Mouse (Mus musculus): ENCODE results near the gene Izumo4. TPM values are rescaled to one million over a fixed set of nuclear protein-coding genes. Genes with fewer than 3 reads are reported as not detected.
A peak's percentile ranks its signal among the peaks of the same experiment; 100 is the strongest.

Gene Izumo4
- polyA plus RNA-seq, 1 experiment from 2014 or later, result 10.5 TPM

DNA sequence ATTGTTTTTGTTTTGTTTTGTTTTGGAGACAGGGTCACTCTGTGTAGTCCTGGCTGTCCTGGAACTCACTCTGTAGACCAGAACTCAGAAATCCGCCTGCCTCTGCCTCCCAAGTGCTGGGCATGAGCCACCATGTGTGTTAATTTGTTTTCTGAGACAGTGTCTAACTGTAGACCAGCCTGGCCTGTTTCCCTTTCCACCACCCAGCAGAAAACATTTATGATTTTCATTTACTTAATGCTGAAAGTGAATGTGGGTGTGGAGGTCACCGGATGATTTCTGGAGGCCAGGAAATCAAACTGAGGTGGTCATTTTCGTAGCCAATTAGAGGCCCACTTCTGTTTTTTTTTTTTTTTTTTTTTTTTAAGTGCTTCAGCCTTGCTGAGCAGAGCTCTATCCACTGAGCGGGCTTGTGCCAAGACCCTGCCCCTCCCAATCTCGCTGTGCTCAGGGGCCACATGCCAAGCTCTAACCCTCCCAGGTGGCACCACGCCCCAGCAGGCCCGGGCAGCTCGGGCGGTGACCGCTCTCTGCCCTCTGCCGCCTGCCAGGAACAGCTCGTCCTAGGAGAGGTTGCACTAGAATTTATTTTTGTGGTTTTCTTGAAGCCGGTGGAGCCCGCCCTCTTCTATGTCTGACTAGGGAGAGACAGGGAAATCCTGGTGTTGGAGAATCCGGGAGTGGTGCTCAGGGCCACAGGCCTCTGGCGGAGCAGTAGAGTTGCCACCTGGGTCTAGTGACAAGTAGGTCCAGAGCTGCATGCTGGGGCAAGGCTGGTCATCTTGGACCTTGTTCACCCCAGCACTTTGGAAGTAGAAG lies 37.6 kb upstream of the Izumo4 start:
- H3K4me3 ChIP-seq, result peak overlapping the region; percentile 37
- WGBS, result 43% methylated on average over 16 of the region's 16 CpGs
- H3K27ac ChIP-seq (replicated peaks), result peak overlapping the region; percentile 71
- H3K27me3 ChIP-seq (replicated peaks; ENCODE audit: low read depth, poor library complexity, severe bottlenecking), result no peaks in the 10 kb centered on the region
- DNase-seq (ENCODE audit: low spot score), result peak; percentile 38
- no peaks in the 10 kb centered on the region for H3K9me3 ChIP-seq
- H3K36me3 ChIP-seq (replicated peaks), result peaks cover 43% of the 10 kb centered on the region
- peaks cover 45% of the 10 kb centered on the region for H3K4me1 ChIP-seq

DNA sequence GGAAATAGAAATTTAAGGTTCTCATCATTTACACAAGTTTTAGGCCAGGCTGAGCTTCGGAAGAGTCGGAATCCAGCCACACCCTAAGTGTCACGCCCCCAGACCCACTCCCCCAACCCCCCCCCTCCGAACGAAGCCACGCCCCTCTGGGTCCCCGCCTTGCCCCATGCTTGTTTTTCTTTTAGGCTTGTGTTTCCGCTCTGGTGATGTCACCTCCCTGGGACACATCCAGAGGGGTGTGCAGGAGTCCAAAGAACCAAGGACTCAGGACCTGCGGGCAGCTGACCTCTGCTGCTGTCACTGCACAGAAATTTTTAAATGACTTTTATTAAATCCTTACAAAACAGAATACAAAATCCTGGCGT lies 37.0 kb upstream of the Izumo4 start:
- WGBS, result 14% methylated on average over 10 of the region's 10 CpGs
- H3K4me3 ChIP-seq, result peak overlapping the region; percentile 37
- H3K36me3 ChIP-seq (replicated peaks), result peaks cover 49% of the 10 kb centered on the region
- H3K27me3 ChIP-seq (replicated peaks; ENCODE audit: low read depth, poor library complexity, severe bottlenecking), result no peaks in the 10 kb centered on the region
- H3K9me3 ChIP-seq, result no peaks in the 10 kb centered on the region
- DNase-seq (ENCODE audit: low spot score), result peak; percentile 56
- peaks cover 45% of the 10 kb centered on the region for H3K4me1 ChIP-seq
- H3K27ac ChIP-seq (replicated peaks), result peak overlapping the region; percentile 71; the same call in 1 of the 2 replicates

DNA sequence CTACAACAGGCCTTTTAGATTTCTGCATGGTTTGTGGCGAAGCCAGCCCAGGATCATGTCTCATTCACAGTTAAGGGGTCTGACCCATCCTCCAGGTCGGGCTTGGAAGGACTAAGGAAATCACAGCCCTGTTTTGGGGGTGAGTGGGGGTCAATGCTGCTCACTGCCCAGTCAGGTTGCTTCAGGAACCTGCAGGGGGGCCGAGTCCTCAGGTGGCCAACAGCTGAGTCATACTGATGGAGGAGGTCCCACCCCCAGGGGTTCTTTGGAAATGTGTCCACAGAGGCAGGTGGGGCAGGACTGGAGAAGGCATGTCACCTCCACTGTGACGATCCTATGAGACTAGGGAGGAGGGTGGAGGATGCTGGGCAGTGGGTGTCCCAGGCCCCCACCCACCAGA lies 36.5 kb upstream of the Izumo4 start:
- H3K27ac ChIP-seq (replicated peaks), result 0 out of 2 replicates have a peak overlapping the region, but pooled peaks have one; percentile 1
- H3K4me3 ChIP-seq, result peak overlapping the region; percentile 37; the same call in 1 of the 2 replicates
- no peaks in the 10 kb centered on the region for H3K27me3 ChIP-seq (replicated peaks; ENCODE audit: low read depth, poor library complexity, severe bottlenecking)
- peaks cover 45% of the 10 kb centered on the region for H3K4me1 ChIP-seq
- peaks cover 54% of the 10 kb centered on the region for H3K36me3 ChIP-seq (replicated peaks)
- H3K9me3 ChIP-seq, result no peaks in the 10 kb centered on the region
- WGBS, result 76% methylated on average over 4 of the region's 4 CpGs
- no peak for DNase-seq (ENCODE audit: low spot score)

DNA sequence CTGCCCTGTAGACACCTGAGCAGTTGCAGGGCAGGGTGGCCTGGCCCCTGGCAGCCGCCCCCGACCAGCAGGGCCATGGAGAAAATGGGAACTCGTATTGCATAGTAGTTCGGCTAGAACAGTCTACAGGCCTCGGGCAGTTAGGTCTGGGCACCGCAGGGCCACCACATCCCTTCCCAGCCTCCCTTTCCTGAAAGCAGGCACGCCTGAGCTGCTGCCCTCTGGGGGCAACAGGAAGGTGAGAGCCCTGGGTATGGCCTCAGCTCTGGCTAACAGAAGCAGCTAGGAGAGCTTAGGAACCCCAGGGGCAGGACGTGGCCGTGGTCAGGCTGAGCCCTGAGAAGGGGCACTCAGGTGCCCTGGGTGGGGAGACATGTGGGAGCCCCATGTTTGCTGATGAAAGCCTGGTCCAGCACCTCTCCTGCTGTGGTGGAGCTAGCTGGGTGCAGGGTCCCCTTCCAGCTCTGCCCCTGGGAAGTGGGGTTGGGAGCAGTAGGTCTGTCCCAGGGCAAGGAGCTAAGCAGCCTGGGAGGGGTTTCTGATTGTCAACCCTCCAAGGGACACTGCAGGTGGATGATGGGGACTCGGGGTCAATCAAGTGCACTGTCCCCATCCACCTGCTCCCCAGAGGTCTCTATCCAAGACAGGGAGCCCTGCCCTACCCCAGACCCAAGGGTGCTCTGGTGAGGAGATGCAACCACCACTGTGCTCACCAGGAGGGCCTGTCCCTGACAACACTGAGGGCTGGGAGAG lies 35.8 kb upstream of the Izumo4 start:
- Histone ChIP-seq H3K4me1 (peaks cover 45% of the 10 kb centered on the region), H3K27me3 (replicated peaks; ENCODE audit: low read depth, poor library complexity, severe bottlenecking) (no peaks in the 10 kb centered on the region), H3K36me3 (replicated peaks) (peaks cover 61% of the 10 kb centered on the region), H3K27ac (replicated peaks) (no peak overlapping the region), H3K9me3 (no peaks in the 10 kb centered on the region), H3K4me3 (peak overlapping the region; percentile 23; the same call in 1 of the 2 replicates)
- WGBS, result 80% methylated on average over 10 of the region's 10 CpGs
- no peak for DNase-seq (ENCODE audit: low spot score)

DNA sequence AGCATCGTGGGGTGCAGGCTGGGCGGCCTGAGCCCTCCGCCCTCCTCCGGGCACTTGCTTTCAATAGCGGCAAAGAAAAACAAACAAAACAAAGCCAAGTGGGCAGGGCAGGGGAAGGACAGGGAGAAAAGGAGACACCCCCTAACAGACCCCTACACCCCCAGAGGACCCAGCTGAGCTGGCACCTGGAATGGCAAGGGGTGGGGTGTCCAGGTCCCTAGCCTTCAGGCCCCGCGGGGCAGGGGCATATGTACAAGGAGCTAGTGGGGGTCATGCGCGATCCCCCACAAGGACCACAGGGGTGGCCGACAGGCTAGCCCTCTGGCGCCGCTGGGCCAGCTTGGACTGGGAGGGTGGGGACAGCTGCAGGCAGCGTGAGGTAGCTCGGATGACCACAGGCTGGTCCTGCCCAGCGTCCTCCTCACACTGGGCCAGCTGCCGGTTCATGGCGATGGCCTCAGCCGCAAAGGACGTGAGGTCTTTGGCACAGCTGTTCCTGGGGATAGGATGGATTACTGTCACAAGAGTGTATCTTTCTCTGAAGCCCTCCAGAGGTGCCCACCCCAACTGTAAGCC lies 35.1 kb upstream of the Izumo4 start:
- peak overlapping the region; percentile 24; the same call in 1 of the 2 replicates for H3K27ac ChIP-seq (replicated peaks)

DNA sequence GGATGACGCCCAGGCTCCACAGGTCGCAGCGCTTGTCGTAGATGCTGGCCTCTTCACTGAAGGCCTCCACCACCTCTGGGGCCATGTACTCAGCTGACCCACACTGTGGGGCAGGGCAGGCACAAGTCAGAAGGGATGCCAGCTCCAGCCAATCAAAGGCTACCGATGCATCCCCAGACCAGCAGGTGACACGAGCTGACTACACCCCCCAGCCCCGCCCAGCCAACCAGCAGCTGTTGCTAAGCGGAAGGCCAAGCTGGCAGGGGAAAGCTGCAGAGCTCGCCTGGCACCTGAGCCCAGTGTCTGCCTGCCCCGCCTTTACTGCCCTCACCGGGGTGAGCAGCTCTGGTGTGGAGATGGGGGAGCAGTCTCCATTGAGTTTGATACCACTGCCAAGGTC lies 33.4 kb upstream of the Izumo4 start:
- Histone ChIP-seq H3K36me3 (replicated peaks) (peaks cover 85% of the 10 kb centered on the region), H3K4me1 (peaks cover 50% of the 10 kb centered on the region), H3K27ac (replicated peaks) (no peak overlapping the region), H3K9me3 (no peaks in the 10 kb centered on the region), H3K4me3 (no peak overlapping the region), H3K27me3 (replicated peaks; ENCODE audit: low read depth, poor library complexity, severe bottlenecking) (no peaks in the 10 kb centered on the region)
- 89% methylated on average over 11 of the region's 11 CpGs for WGBS
- DNase-seq (ENCODE audit: low spot score), result no peak

More for the DNA sequence above, 35.1 kb upstream of the Izumo4 start:
- Histone ChIP-seq H3K27me3 (replicated peaks; ENCODE audit: low read depth, poor library complexity, severe bottlenecking) (no peaks in the 10 kb centered on the region), H3K9me3 (no peaks in the 10 kb centered on the region), H3K36me3 (replicated peaks) (peaks cover 68% of the 10 kb centered on the region), H3K4me3 (0 out of 2 replicates have a peak overlapping the region, but pooled peaks have one; percentile 11), H3K4me1 (peaks cover 45% of the 10 kb centered on the region)
- WGBS, result 85% methylated on average over 19 of the region's 19 CpGs
- DNase-seq (ENCODE audit: low spot score), result no peak

DNA sequence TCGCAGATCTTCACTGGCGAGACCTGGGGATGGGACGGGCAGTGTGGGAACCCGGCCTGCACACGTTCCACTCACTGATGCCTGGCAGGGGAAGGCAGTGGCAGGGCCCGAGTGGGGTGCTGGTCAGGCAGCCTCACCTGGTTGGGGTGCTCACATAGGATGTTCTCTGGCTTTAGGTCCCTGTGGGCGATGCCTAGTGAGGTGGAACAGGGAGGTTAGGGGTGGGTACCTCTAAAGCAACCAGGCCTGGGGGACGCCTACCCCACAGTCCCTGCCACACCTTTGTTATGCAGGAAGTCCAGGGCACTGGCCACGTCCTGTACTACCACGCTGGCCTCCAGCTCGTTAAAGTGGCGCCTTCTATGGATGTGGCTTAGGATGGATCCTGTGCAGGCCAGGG lies 33.0 kb upstream of the Izumo4 start:
- DNase-seq (ENCODE audit: low spot score), result no peak
- Histone ChIP-seq H3K9me3 (no peaks in the 10 kb centered on the region), H3K4me3 (no peak overlapping the region), H3K36me3 (replicated peaks) (peaks cover 89% of the 10 kb centered on the region), H3K27ac (replicated peaks) (0 out of 2 replicates have a peak overlapping the region, but pooled peaks have one; percentile 10), H3K27me3 (replicated peaks; ENCODE audit: low read depth, poor library complexity, severe bottlenecking) (no peaks in the 10 kb centered on the region), H3K4me1 (peaks cover 50% of the 10 kb centered on the region)
- WGBS, result 92% methylated on average over 12 of the region's 12 CpGs

DNA sequence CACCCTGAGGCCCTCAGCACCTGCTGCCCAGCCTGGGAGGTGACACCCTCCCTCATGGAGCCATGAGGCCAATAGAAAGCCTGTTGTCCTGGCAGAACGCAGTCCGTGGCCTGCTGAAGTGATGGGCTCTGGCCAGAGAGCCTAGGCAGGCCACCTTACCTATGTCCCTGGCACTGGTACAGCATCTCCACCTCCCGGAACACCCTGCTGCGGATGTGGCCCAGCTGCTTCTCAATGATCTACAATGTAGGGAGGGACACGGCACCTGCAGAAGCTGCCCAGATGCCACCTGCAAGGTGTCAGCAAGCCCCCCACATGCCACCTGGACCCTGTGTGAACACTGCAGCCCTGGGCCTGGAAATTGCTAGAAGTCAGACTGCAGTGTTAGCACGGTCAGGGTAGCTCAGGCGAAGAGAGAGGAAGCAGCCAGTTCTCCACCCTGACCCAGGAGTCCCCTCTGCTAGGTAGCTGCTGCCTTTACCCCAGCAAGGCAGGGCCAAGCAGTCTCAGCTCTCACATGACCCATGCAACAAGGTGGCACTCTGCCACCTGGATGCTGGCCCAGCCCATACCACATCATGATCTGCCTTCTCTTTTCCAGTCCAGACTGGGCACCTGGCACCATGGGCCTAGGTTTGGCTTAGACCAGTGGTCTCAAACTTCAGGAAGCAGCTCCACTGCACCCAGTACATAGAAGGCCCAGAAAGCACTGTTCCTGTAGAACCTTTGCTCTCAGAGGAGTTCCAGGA lies 32.1 kb upstream of the Izumo4 start:
- no peaks in the 10 kb centered on the region for H3K9me3 ChIP-seq
- H3K36me3 ChIP-seq (replicated peaks), result peaks cover 95% of the 10 kb centered on the region
- H3K4me1 ChIP-seq, result peaks cover 50% of the 10 kb centered on the region
- 95% methylated on average over 7 of the region's 7 CpGs for WGBS
- no peak for DNase-seq (ENCODE audit: low spot score)
- H3K4me3 ChIP-seq, result 0 out of 2 replicates have a peak overlapping the region, but pooled peaks have one; percentile 14
- H3K27me3 ChIP-seq (replicated peaks; ENCODE audit: low read depth, poor library complexity, severe bottlenecking), result no peaks in the 10 kb centered on the region
- H3K27ac ChIP-seq (replicated peaks), result peak overlapping the region; percentile 10; the same call in 1 of the 2 replicates

DNA sequence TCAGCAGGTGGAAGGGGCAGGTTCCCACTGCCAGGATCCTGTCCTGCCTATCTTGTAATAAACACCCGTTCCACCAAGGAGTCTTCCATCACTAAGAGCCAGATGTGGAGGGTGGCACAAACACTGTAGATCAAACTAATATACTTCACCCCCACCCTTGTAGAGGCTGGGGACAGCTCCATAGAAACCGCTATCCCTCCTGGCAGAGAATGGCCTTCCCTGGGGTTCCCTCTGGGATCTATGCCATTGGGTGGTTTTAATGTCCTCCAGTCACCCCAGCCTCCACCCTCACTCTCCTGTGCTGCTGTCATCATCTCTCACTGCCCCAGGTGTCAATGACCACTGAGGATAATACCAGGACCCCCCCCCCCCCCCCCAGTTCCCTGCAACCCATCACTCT lies 31.5 kb upstream of the Izumo4 start:
- DNase-seq (ENCODE audit: low spot score), result no peak
- Histone ChIP-seq H3K27me3 (replicated peaks; ENCODE audit: low read depth, poor library complexity, severe bottlenecking) (no peaks in the 10 kb centered on the region), H3K4me1 (peaks cover 50% of the 10 kb centered on the region), H3K9me3 (no peaks in the 10 kb centered on the region), H3K27ac (replicated peaks) (no peak overlapping the region), H3K36me3 (replicated peaks) (peaks cover 91% of the 10 kb centered on the region), H3K4me3 (no peak overlapping the region)
- 93% methylated on average over 2 of the region's 2 CpGs for WGBS

DNA sequence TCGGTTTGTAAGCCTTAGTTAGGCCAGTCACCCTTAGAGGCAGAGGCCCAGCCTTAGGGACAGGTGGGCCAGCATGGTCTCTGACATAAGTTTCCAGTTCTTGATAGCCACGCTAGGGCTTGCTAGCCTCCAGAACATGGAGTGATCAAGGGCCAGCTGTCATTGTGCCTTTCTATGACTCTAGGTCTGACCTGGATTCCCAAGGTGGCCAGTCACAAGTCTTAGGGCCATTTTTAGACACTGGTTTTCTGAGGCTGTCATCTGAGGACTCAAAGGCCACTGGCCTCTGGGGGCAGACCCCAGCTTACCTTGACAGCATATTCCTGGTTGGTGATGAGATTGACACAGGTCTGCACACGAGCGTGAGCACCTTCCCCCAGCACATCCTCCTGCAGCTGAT lies 30.7 kb upstream of the Izumo4 start:
- Histone ChIP-seq H3K4me1 (peaks cover 43% of the 10 kb centered on the region), H3K36me3 (replicated peaks) (peaks cover 84% of the 10 kb centered on the region), H3K9me3 (no peaks in the 10 kb centered on the region), H3K27ac (replicated peaks) (no peak overlapping the region), H3K4me3 (no peak overlapping the region), H3K27me3 (replicated peaks; ENCODE audit: low read depth, poor library complexity, severe bottlenecking) (no peaks in the 10 kb centered on the region)
- DNase-seq (ENCODE audit: low spot score), result no peak
- 91% methylated on average over 4 of the region's 4 CpGs for WGBS

DNA sequence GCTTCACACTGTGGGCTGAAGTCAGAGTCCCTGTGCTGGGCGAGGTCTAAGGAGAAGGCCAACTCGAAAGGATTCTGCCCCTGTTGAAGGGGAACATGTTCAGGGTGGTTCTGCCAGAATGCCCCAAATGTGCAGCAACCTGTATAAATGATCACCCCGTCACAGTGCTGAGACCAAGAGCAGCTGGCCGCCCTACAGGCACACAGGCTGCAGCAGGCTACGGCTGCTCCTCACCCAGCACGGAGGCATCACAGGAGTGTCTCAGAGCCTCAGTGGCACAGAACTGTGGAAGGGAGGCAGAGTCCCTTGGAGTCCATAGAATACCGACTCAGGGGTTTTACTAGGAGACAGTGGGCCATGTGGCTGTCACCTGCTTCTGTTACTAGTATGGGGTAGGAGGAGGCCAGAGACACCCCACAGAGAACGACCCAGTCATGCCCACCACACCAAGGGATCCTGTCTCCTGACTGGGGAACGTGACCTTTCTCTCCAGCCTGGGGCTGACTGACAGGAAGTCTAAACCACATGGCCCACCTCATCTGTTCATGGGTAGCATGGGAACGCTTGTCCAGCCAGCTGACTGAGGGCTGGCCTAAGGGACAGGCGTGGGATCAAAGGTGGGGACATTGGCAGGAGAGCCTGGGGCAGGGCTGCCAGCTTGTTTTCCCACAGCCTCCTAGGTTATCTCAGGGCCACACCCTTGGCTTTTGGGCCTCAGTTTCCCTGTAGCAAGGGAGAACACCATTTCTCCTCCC lies 29.9 kb upstream of the Izumo4 start:
- H3K9me3 ChIP-seq, result no peaks in the 10 kb centered on the region
- H3K4me1 ChIP-seq, result peaks cover 42% of the 10 kb centered on the region
- WGBS, result 77% methylated on average over 11 of the region's 11 CpGs
- no peak overlapping the region for H3K27ac ChIP-seq (replicated peaks)
- H3K4me3 ChIP-seq, result no peak overlapping the region
- no peaks in the 10 kb centered on the region for H3K27me3 ChIP-seq (replicated peaks; ENCODE audit: low read depth, poor library complexity, severe bottlenecking)
- peaks cover 75% of the 10 kb centered on the region for H3K36me3 ChIP-seq (replicated peaks)
- no peak for DNase-seq (ENCODE audit: low spot score)

All from embryonic facial prominence, embryonic 10.5 days (tissue).